Mouse (Mus musculus) left cerebral cortex, adult 18-20 months (tissue): ENCODE measurements at regions not wholly inside any gene's neighbourhood (a gene's known extent, or its start where the extent isn't known, plus 50 kb on each side); places are given as distances from the start of the nearest gene placed in this dataset.
A peak's percentile ranks its signal among the peaks of the same experiment; 100 is the strongest.

ENCODE experiments used
- DNase-seq, 2 experiments: peaks; one replicate each; pipeline ENCODE4 v3.0.0; 2021 to 2022; ENCODE audit warnings: low spot score in 2 of 2, mixed read lengths in 1 of 2

- peak in 1 of 2 experiments; percentile 49 for DNase-seq
Observed at GRCm38 (mm10) chr13:6178362-6179070, 317.2 kb downstream of the Klf6 start.

GRCm38 (mm10) chr13:6189133-6189532 lies 327.9 kb downstream of the Klf6 start:
- no peak for DNase-seq

- DNase-seq, result no peak
Observed at GRCm38 (mm10) chr13:6189566-6189965, 328.3 kb downstream of the Klf6 start.

- DNase-seq, result no peak
Observed at GRCm38 (mm10) chr13:6191186-6191914, 330.1 kb downstream of the Klf6 start.

- DNase-seq, result peak; percentile 47 to 57
Observed at GRCm38 (mm10) chr13:6191915-6192295, 330.6 kb downstream of the Klf6 start.

GRCm38 (mm10) chr13:6196690-6197089 lies 335.4 kb downstream of the Klf6 start:
- no peak for DNase-seq

- no peak for DNase-seq
Observed at GRCm38 (mm10) chr13:6199107-6199506, 337.8 kb downstream of the Klf6 start.

GRCm38 (mm10) chr13:6201516-6201915 lies 340.2 kb downstream of the Klf6 start:
- no peak for DNase-seq

- DNase-seq, result no peak
Observed at GRCm38 (mm10) chr13:6204801-6205200, 343.1 kb upstream of the Pitrm1 start.

- DNase-seq, result no peak
Observed at GRCm38 (mm10) chr13:6212550-6212949, 335.4 kb upstream of the Pitrm1 start.

- DNase-seq, result no peak
Observed at GRCm38 (mm10) chr13:6214189-6214588, 333.8 kb upstream of the Pitrm1 start.

GRCm38 (mm10) chr13:6226087-6226643 lies 321.8 kb upstream of the Pitrm1 start:
- DNase-seq, result no peak

- DNase-seq, result no peak
Observed at GRCm38 (mm10) chr13:6228278-6228677, 319.7 kb upstream of the Pitrm1 start.

- no peak for DNase-seq
Observed at GRCm38 (mm10) chr13:6235394-6235793, 312.6 kb upstream of the Pitrm1 start.

GRCm38 (mm10) chr13:6236503-6236902 lies 311.4 kb upstream of the Pitrm1 start:
- no peak for DNase-seq

GRCm38 (mm10) chr13:6237201-6237600 lies 310.7 kb upstream of the Pitrm1 start:
- DNase-seq, result no peak

- DNase-seq, result no peak
Observed at GRCm38 (mm10) chr13:6240855-6241254, 307.1 kb upstream of the Pitrm1 start.

GRCm38 (mm10) chr13:6241472-6242123 lies 306.4 kb upstream of the Pitrm1 start:
- no peak for DNase-seq

- DNase-seq, result no peak
Observed at GRCm38 (mm10) chr13:6250106-6250505, 297.8 kb upstream of the Pitrm1 start.

- DNase-seq, result no peak
Observed at GRCm38 (mm10) chr13:6251025-6251862, 296.7 kb upstream of the Pitrm1 start.

- no peak for DNase-seq
Observed at GRCm38 (mm10) chr13:6252100-6252499, 295.8 kb upstream of the Pitrm1 start.
